Mouse (Mus musculus): Measurements from ENCODE around the gene Rhoc.
"Not testable (repeated sequence)": the region's sequence is repeated elsewhere in the genome, so short reads cannot be mapped to it uniquely, and the experiment has no call there.

Rhoc gene

GRCm38 (mm10) chr3:104788561-104789311, 561 bp downstream of the Rhoc start:
- peak; percentile 91 for DNase-seq

DNA sequence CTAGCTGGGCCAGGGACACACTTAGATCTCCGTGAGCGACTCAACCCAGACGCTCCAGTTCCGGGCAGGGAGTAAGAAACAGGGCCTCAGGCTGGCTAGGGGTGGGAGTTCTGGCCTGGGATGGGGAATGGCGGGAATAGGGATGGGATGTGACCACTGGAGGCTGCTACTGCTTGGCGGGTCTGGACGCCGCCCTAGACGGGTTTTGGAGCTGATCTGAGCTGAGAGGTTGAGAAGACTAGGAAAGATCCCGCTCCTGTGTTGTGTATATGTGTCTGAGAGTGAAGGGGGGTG, 1.1 kb downstream of the Rhoc start:
- no peak for DNase-seq

- DNase-seq: no peak
These were observed 1.6 kb downstream of the Rhoc start for GRCm38 (mm10) chr3:104789822-104790221.

DNA sequence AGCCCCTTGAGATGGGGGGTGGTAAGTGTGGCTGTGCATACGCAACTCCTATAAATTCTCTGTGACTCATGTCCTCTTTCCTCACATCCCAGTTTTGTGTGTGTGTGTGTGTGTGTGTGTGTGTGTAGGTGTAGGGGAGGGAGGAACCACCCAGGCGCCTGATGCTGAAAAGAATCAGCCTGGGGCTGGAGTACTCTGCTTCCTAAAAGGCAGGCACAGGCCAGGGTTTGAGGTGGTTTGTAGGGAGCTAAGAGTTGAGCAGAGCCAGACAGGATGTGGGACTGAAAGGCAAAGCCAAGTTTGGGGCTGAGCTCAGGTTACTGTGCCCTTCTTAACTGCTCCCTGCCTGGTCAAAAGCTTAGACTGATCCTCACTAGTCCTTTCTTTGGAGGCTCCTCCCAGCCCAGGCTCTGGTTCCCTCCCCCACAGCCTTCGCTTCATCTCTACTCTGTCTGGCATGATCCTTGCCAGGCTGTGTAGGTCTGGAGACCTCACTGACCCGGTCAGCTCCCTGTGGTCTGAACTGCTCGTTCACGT, 2.3 kb downstream of the Rhoc start:
- peak; percentile 50 for DNase-seq

GRCm38 (mm10) chr3:104791017-104791416, 2.8 kb downstream of the Rhoc start:
- DNase-seq: no peak

DNA sequence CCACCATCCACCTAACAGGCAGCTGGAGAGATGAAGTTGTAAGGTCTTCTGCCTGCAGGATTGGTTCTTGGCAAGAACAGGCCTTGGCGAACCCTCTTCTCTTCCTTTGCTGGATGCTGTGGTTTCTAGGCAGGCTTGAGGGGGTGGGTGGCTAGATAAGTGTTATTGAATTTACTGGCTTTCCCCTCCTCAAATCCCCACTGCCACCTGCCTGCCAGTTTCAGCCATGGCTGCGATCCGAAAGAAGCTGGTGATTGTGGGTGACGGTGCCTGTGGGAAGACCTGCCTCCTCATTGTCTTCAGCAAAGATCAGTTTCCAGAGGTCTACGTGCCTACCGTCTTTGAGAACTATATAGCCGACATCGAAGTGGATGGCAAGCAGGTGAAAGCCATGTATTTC, 3.5 kb downstream of the Rhoc start:
- DNase-seq: no peak

GRCm38 (mm10) chr3:104792360-104793270, 4.4 kb downstream of the Rhoc start:
- no peak for DNase-seq

- peak; percentile 98 for DNase-seq
These were observed 6.0 kb downstream of the Rhoc start for GRCm38 (mm10) chr3:104793871-104794828.

DNA sequence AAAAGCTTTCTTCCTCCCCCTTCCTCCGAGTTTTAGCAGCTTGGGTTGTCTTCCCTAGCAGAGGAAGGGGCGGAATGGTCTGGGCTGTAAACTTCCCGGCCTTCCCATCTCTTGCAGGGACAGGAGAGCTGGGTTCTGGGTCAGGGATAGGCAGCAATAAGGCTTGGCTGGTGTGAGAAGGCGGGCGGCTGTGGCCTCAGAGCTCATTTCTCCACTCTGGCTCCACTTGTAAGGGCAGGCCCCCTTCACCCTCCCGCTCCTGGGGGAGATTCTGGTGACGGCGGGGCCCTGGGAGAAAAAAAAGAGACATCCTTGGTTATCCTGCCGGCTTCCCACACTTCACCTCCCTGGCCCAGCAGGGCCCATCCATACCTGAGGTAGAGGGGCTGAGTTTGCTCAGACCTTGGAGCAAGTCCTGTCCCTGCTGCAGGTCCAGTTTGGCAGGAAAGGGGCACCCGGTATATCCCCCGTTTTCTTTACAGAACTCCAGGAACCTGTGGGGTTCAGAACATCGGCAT, 6.8 kb downstream of the Rhoc start:
- DNase-seq: no peak

DNA sequence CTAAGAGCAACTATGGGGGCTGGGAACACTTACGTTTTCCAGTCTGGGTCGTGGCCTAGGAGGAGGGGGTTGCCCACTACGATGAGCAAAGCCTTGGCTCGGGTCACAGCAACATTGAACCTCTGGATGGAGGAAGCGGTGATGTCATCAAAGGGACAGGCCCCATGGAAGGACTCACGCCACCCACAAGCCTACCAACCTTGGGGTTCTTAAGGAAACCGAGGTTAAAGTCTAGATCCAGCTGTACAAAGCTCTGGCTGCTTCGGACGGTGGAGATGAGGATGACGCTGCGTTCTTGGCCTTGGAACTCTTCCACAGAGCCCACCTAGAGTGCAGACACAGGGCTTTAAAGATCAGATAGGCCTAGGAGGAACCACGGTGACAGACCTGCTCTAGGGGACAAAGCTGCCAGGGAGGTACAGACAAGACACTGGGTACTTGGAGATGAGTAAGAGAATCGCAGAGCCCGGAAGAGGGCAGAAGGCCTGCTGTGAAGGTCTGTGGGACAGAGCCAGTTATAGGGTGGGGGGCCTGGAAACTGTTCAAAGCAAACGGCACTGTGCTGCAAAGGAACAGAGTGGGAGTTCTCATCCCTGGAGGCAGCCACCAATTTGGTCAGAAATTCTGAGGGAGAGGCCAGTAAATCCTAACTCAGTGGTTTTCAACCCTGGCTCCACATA, 7.6 kb downstream of the Rhoc start:
- no peak for DNase-seq

GRCm38 (mm10) chr3:104796430-104797082, 8.4 kb downstream of the Rhoc start:
- no peak for DNase-seq

DNA sequence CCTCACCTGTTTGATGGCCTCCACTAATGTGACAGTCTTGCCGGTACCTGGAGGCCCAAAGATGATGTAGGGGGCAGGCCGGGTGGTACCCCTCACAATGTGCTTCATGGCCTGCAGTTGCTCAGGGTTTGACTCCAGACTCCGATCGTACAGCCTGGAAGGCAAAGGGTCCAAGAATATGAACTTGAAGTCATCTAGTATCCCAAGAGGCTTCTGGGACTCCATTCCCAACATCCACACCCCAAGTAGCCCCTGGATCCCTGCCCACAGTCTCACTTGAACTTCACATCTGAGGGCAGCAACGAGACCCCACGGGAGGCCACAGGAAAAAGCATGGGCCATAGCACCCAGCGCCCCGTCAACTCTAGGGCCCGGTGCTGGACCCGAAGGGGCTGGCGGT, 12.5 kb downstream of the Rhoc start:
- DNase-seq: no peak

DNA sequence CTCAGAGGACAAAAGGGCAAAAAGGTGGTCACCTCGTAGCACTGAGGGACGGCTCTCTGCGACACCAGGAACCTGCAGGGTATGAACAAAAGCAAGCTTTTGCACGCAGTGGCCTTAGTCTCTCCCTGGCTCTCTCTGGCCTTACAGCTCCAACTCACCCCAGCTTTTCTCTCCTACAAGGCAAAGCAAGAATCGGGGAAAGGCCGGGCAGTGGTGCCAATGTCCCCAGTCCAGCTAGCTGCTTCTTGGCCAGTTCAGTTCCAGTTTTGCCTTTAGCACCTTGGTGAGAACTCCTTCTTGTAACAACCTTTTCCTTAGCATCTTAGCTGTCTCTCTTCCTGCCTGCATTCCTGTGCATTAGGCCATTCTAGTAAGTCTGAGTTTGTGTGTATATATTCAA, 13.3 kb downstream of the Rhoc start:
- DNase-seq: no peak

GRCm38 (mm10) chr3:104804312-104804711, 16.1 kb downstream of the Rhoc start:
- DNase-seq: no peak

GRCm38 (mm10) chr3:104805539-104805938, 17.4 kb downstream of the Rhoc start:
- DNase-seq: no peak

- DNase-seq: no peak
These were observed 23.6 kb downstream of the Rhoc start for GRCm38 (mm10) chr3:104811752-104812151.

- DNase-seq: no peak
These were observed 24.1 kb downstream of the Rhoc start for GRCm38 (mm10) chr3:104812254-104812653.

DNA sequence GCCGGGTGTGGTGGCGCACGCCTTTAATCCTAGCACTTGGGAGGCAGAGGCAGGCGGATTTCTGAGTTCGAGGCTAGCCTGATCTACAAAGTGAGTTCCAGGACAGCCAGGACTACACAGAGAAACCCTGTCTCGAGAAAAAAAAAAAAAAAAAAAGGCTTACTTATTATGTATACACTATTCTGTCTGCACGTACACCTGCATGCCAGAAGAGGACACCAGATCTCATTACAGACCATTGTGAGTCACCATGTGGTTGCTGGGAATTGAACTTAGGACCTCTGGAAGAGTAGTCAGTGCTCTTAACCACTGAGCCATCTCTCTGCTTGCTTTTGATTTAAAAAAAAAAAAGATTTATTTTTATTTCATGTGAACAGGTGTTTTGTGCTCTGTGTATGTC, 25.1 kb downstream of the Rhoc start:
- not testable (repeated sequence) for DNase-seq

DNA sequence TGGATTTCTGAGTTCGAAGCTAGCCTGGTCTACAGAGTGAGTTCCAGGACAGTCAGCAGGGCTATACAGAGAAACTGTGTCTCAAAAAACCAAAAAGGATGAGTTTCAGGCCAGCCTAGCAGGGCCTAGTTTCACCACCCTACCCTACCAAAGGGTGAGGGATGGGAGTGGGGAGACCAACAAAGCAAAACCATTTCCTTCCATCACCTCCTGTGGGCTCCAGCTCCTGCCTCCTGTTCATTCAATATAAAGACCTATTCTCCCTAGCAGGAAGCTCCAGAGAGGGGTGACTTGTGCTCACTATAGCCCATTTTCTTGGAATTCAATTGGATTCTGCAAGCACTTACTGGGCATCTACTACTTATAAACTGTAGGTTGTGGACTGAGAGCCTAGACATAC, 26.6 kb downstream of the Rhoc start:
- DNase-seq: no peak

DNA sequence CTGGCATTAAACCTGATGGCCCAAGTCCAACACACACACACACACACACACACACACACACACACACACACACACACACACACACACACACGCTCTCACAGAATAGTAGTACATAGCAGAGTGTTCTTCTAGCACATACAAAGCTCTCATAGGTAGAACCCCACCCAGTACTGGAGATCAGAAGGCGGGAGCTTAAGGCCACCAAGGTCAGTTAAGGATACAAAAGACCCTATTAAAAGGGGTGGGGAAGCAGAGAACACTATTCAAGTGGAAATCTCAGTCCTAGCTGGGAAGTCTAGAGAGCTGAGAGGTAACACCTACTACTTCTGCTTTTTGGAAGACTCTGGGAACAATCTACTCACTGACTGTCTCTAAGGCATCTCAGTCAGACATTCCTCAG, 27.2 kb downstream of the Rhoc start:
- DNase-seq: no peak

- DNase-seq: no peak
These were observed 28.0 kb downstream of the Rhoc start for GRCm38 (mm10) chr3:104816130-104816529.

All from retina, postnatal 1 day (tissue).